Mouse (Mus musculus): ENCODE data around the gene Sypl2. TPM values are rescaled to one million over a fixed set of nuclear protein-coding genes. Genes with fewer than 3 reads are reported as not detected.

Sypl2 gene
- polyA plus RNA-seq, 1 experiment from 2014 or later = 0.30 TPM

DNA sequence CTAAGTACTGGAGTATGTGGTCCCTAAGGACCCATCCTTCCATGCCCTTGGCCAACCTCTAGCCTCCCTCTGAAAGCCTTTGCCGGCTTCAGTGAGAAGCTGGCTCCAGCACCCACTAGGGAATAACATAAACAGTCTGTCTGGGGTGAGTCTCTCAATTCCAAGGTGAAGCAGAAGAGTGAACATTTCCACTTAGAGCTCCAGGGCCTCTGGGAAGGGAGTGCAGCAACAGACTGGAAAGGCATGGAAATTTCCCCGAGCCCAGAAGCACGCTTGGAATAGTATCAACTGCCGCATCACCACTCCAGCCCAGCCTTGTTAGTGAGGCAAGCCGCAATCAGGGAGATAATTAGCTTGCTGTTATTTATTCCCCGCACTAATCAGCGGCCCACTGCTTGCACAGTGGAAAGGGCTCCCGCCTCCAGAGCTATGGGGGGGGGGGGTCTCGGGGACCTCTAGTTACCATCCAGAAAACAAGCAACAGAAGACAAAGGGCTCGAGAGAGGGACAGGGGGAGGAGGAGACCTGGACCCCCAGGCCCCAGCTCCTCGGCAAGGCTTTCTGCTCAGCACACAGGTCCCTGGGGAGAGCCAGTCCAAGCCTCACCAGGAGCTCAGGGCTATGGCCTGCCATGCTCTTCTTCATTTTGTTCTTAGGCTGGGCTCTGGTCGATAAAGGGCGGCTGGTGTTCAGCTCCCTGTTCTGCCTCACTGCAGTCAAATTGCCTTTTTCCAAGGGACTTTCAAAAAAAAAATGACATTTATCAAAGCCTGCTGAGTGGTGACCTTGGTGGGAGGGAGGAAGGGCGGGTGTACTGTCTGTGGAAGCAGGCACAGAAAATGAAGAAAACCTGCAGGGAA lies 51.5 kb downstream of the Sypl2 start:
- peaks cover 7% of the 10 kb centered on the region; the same call in 1 of the 2 replicates for H3K4me1 ChIP-seq (ENCODE audit: control insufficient read depth, insufficient read depth, low read length)
- 0 out of 2 replicates have a peak overlapping the region, but pooled peaks have one; percentile 15 for H3K4me2 ChIP-seq (replicated peaks; ENCODE audit: low read depth, low read length)
- no peak overlapping the region for H3K4me3 ChIP-seq (ENCODE audit: low read depth, low read length)
- ATAC-seq (ENCODE audit: insufficient number of reproducible peaks, insufficient read depth, low FRiP score, low read depth) = peak; percentile 47; the same call in 1 of the 2 replicates
- WGBS = 22% methylated on average over 14 of the region's 14 CpGs
- no peak overlapping the region for H3K9ac ChIP-seq (replicated peaks; ENCODE audit: low read depth, low read length)
- no peaks in the 10 kb centered on the region for H3K36me3 ChIP-seq (ENCODE audit: control insufficient read depth, insufficient read depth, low read length)
- H3K27me3 ChIP-seq (ENCODE audit: control insufficient read depth, insufficient read depth, low read length) = no peaks in the 10 kb centered on the region
- H3K9me3 ChIP-seq (ENCODE audit: control insufficient read depth, low read depth, low read length) = no peaks in the 10 kb centered on the region
- 0 out of 2 replicates have a peak overlapping the region, but pooled peaks have one; percentile 23 for H3K27ac ChIP-seq (ENCODE audit: low read length)

DNA sequence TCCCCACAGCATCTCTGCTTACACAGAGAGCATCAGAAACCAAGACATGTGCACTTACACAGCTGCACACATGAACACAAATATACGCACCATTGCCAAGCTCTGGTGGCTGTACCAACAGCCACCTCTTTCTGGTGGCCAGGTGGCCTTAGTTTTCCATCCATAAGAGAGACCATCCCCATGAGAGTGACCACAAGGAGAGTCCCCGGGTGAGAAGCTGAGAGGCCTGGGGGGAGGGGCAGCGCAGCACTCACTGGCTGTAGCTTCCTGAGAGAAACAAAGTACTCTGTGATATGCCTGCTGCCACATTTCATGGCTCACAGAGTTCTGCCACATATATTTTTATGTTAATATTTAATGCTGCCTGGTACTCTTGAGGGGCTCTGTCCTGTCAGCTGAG lies 57.2 kb downstream of the Sypl2 start:
- Histone ChIP-seq H3K9me3 (ENCODE audit: control insufficient read depth, low read depth, low read length) (no peaks in the 10 kb centered on the region), H3K4me3 (ENCODE audit: low read depth, low read length) (no peak overlapping the region), H3K36me3 (ENCODE audit: control insufficient read depth, insufficient read depth, low read length) (no peaks in the 10 kb centered on the region), H3K27ac (ENCODE audit: low read length) (no peak overlapping the region), H3K27me3 (ENCODE audit: control insufficient read depth, insufficient read depth, low read length) (no peaks in the 10 kb centered on the region), H3K9ac (replicated peaks; ENCODE audit: low read depth, low read length) (no peak overlapping the region), H3K4me2 (replicated peaks; ENCODE audit: low read depth, low read length) (no peak overlapping the region), H3K4me1 (ENCODE audit: control insufficient read depth, insufficient read depth, low read length) (peaks cover 10% of the 10 kb centered on the region)
- 52% methylated on average over 3 of the region's 3 CpGs for WGBS
- ATAC-seq (ENCODE audit: insufficient number of reproducible peaks, insufficient read depth, low FRiP score, low read depth) = no peak

DNA sequence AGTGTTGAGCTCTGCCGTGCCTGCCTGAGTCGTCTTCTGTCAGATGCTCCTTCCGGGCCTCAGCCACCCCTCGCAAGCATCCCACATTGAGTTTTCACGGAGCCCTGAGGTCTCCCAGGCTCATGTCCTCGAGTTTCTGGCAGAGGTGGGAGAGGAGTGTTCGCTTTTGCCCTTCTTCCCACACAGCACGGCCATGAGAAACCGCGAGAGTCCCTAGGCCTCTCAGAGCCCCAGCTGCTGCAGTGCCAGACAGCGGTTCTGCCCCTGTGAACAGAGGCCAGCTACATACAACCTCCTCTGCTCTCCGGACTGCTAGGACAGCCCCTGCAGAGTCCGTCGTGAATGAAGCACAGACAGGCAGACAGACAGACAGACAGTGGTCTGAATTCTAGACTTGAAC lies 58.9 kb downstream of the Sypl2 start:
- Histone ChIP-seq H3K4me3 (ENCODE audit: low read depth, low read length) (no peak overlapping the region), H3K27ac (ENCODE audit: low read length) (no peak overlapping the region), H3K9me3 (ENCODE audit: control insufficient read depth, low read depth, low read length) (no peaks in the 10 kb centered on the region), H3K9ac (replicated peaks; ENCODE audit: low read depth, low read length) (no peak overlapping the region), H3K36me3 (ENCODE audit: control insufficient read depth, insufficient read depth, low read length) (no peaks in the 10 kb centered on the region), H3K27me3 (ENCODE audit: control insufficient read depth, insufficient read depth, low read length) (no peaks in the 10 kb centered on the region), H3K4me1 (ENCODE audit: control insufficient read depth, insufficient read depth, low read length) (peaks cover 10% of the 10 kb centered on the region), H3K4me2 (replicated peaks; ENCODE audit: low read depth, low read length) (no peak overlapping the region)
- ATAC-seq (ENCODE audit: insufficient number of reproducible peaks, insufficient read depth, low FRiP score, low read depth) = no peak
- 50% methylated on average over 14 of the region's 14 CpGs for WGBS

DNA sequence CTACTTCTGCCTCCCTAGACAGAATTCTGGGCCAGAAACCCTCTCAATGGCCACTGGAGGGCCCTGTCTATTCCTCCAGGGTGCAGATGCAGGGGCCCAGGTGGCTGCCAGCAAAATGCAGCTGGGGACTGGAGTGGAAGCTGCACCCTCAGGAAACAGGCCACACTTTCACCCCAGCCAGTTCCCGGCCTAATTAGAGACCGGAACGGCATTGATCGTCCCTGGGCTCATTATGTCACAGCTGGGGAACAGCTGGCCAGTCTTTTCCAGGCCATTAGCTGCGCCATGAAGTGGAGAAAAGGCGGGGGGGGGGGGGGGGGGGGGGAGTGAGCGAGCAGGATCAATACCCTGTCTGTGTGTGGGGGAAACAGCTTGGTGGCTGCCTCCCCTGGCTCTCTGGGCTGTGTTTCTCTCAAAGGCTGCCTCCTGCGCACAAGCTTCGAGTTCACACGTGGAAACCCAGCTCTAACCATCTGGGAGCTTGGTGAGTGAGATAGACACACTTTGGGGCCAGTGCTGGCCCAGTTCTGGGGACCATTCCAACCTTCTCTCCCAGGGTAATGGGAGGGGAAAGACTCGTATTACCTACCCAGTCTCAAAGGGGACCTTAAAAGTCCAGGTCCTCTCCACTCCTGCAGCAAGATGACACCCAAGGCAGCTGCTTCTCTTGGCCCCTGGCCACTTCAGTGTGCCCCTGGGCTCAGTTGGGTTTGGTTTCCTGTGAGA lies 59.8 kb downstream of the Sypl2 start:
- no peak overlapping the region for H3K9ac ChIP-seq (replicated peaks; ENCODE audit: low read depth, low read length)
- no peaks in the 10 kb centered on the region for H3K27me3 ChIP-seq (ENCODE audit: control insufficient read depth, insufficient read depth, low read length)
- H3K4me2 ChIP-seq (replicated peaks; ENCODE audit: low read depth, low read length) = no peak overlapping the region
- WGBS = 27% methylated on average over 9 of the region's 11 CpGs
- H3K4me1 ChIP-seq (ENCODE audit: control insufficient read depth, insufficient read depth, low read length) = peaks cover 10% of the 10 kb centered on the region
- no peak overlapping the region for H3K4me3 ChIP-seq (ENCODE audit: low read depth, low read length)
- no peaks in the 10 kb centered on the region for H3K36me3 ChIP-seq (ENCODE audit: control insufficient read depth, insufficient read depth, low read length)
- no peak overlapping the region; the same call in 1 of the 2 replicates for H3K27ac ChIP-seq (ENCODE audit: low read length)
- ATAC-seq (ENCODE audit: insufficient number of reproducible peaks, insufficient read depth, low FRiP score, low read depth) = peak; percentile 23; the same call in 1 of the 2 replicates
- no peaks in the 10 kb centered on the region for H3K9me3 ChIP-seq (ENCODE audit: control insufficient read depth, low read depth, low read length)

DNA sequence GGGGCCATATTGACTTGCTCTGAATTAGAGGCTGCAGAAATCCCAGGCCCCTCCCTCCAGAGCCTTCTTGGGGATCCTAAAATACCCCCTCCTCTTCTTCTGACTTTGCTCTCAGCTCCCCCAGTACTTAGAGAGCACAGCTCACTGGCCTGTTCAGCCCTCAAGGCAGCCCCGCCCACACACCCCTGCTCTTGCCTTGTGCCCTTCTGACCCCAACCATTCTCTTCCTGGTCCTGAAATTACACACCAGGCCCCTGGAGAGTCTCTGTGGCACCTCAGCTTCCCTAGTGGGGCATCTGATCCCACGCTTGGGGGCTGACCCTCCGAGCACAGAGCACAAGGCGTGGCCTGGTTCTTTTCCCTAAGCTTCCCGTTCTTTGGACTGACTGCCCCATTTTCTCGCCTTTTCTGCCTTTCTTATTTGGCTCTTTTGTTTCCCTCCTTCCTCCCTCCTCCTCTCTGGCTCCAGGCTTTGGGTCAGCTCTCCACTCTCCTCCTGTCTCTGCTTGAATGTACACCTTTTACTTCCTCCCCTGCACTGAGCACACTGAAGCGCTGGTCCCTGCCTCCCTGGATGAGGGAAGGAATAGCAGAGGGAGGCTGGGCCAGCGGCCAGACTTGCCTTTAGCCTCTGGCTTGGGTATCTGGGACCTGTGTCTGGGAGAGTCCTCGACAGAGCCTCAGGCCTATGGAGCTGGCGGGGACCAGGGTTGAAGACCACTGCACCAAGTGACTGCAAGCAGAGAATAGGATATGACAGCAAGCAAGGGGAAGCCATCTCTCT lies 60.7 kb downstream of the Sypl2 start:
- peak overlapping the region; percentile 10; the same call in 1 of the 2 replicates for H3K27ac ChIP-seq (ENCODE audit: low read length)
- no peaks in the 10 kb centered on the region for H3K9me3 ChIP-seq (ENCODE audit: control insufficient read depth, low read depth, low read length)
- H3K9ac ChIP-seq (replicated peaks; ENCODE audit: low read depth, low read length) = no peak overlapping the region
- peaks cover 10% of the 10 kb centered on the region for H3K4me1 ChIP-seq (ENCODE audit: control insufficient read depth, insufficient read depth, low read length)
- ATAC-seq (ENCODE audit: insufficient number of reproducible peaks, insufficient read depth, low FRiP score, low read depth) = no peak
- no peaks in the 10 kb centered on the region for H3K27me3 ChIP-seq (ENCODE audit: control insufficient read depth, insufficient read depth, low read length)
- H3K4me2 ChIP-seq (replicated peaks; ENCODE audit: low read depth, low read length) = no peak overlapping the region
- WGBS = 47% methylated on average over 10 of the region's 10 CpGs
- no peak overlapping the region for H3K4me3 ChIP-seq (ENCODE audit: low read depth, low read length)
- H3K36me3 ChIP-seq (ENCODE audit: control insufficient read depth, insufficient read depth, low read length) = no peaks in the 10 kb centered on the region

DNA sequence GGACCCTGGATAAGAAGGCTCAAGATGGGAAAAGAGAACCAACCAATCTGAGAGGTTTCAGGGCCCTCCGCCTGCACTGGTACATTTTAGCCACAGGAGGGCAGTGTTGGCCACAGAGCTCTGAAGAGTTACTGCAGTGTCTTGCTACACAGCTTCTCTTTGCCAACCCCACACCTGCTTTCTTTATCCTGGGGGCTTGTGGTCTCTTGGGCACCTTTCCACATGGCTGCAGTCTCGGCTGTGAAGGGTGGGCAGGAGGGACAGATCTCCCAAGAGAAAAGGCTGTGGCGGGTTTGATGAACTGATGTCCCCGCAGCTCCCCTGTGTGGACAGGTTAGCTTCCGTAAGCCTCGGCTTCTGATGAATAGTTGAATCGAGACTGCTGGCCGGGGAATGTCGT lies 61.6 kb downstream of the Sypl2 start:
- H3K27me3 ChIP-seq (ENCODE audit: control insufficient read depth, insufficient read depth, low read length) = no peaks in the 10 kb centered on the region
- no peak overlapping the region for H3K27ac ChIP-seq (ENCODE audit: low read length)
- no peak overlapping the region for H3K9ac ChIP-seq (replicated peaks; ENCODE audit: low read depth, low read length)
- H3K4me3 ChIP-seq (ENCODE audit: low read depth, low read length) = no peak overlapping the region
- WGBS = 14% methylated on average over 9 of the region's 9 CpGs
- peak overlapping the region; percentile 25; the same call in 1 of the 2 replicates for H3K4me2 ChIP-seq (replicated peaks; ENCODE audit: low read depth, low read length)
- peak; percentile 48; the same call in 1 of the 2 replicates for ATAC-seq (ENCODE audit: insufficient number of reproducible peaks, insufficient read depth, low FRiP score, low read depth)
- H3K9me3 ChIP-seq (ENCODE audit: control insufficient read depth, low read depth, low read length) = no peaks in the 10 kb centered on the region
- peaks cover 10% of the 10 kb centered on the region for H3K4me1 ChIP-seq (ENCODE audit: control insufficient read depth, insufficient read depth, low read length)
- H3K36me3 ChIP-seq (ENCODE audit: control insufficient read depth, insufficient read depth, low read length) = no peaks in the 10 kb centered on the region

DNA sequence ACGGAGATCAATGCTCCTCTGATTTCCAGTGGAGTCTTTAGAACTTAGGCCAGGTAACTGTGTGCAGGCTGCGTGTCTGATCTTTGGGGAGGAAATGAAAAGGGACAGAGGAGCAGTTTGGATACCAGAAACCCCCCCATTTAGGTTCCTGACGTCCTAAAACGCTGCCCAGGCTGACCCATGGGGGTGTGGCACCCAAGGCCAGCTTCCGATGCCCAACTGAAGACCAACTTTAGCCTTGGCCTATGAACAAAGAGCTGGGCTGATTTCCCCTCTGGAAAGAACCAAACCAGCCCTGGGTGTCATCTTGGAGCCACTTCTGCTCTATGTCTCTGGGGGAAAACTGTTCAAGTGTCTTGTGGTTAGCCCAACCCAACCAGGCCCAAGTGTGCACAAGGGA lies 62.4 kb downstream of the Sypl2 start:
- Histone ChIP-seq H3K9me3 (ENCODE audit: control insufficient read depth, low read depth, low read length) (no peaks in the 10 kb centered on the region), H3K4me2 (replicated peaks; ENCODE audit: low read depth, low read length) (no peak overlapping the region)
- WGBS = 67% methylated on average over 5 of the region's 5 CpGs

More for the DNA sequence above, 62.4 kb downstream of the Sypl2 start:
- Histone ChIP-seq H3K4me1 (ENCODE audit: control insufficient read depth, insufficient read depth, low read length) (peaks cover 10% of the 10 kb centered on the region), H3K27ac (ENCODE audit: low read length) (no peak overlapping the region), H3K9ac (replicated peaks; ENCODE audit: low read depth, low read length) (no peak overlapping the region), H3K36me3 (ENCODE audit: control insufficient read depth, insufficient read depth, low read length) (no peaks in the 10 kb centered on the region), H3K27me3 (ENCODE audit: control insufficient read depth, insufficient read depth, low read length) (no peaks in the 10 kb centered on the region), H3K4me3 (ENCODE audit: low read depth, low read length) (no peak overlapping the region)
- no peak for ATAC-seq (ENCODE audit: insufficient number of reproducible peaks, insufficient read depth, low FRiP score, low read depth)

Measured in stomach, embryonic 14.5 days (tissue).